Mouse (Mus musculus): ENCODE data around the gene C330021F23Rik.

GRCm38 (mm10) chr8:3586993-3587390 lies 19.2 kb downstream of the C330021F23Rik start, which contains the start of gene Camsap3:
- TF ChIP-seq CTCF (IDR thresholded peaks at IDR 0.05; ENCODE audit: low read depth): no peak
- no peak for TF ChIP-seq EP300 (optimal IDR thresholded peaks at IDR 0.05)

All from stomach, postnatal 0 days (tissue).